Mouse (Mus musculus) layer of hippocampus, postnatal 10 days (tissue): ENCODE measurements at regions not wholly inside any gene's neighbourhood (a gene's known extent, or its start where the extent isn't known, plus 50 kb on each side); places are given as distances from the start of the nearest gene placed in this dataset.

Source experiments
- DNase-seq, 2 experiments: peaks; one replicate each; pipeline ENCODE4 v3.0.0; 2021; ENCODE audit warnings: low spot score in 2 of 2

- no peak for DNase-seq
These were observed 339.9 kb downstream of the Rpl10l start for GRCm38 (mm10) chr12:65944251-65944650.

GRCm38 (mm10) chr12:65942166-65942565 lies 342.0 kb downstream of the Rpl10l start:
- DNase-seq, result no peak

GRCm38 (mm10) chr12:65931848-65932247 lies 352.4 kb downstream of the Rpl10l start:
- DNase-seq, result peak; percentile 6 to 29

- DNase-seq, result no peak
These were observed 354.4 kb downstream of the Rpl10l start for GRCm38 (mm10) chr12:65929718-65930377.
